Mouse (Mus musculus): Measurements from ENCODE around the gene Gpr27. TPM values are rescaled to one million over a fixed set of nuclear protein-coding genes. Genes with fewer than 3 reads are reported as not detected.

Gene Gpr27
- polyA plus RNA-seq, 1 experiment from 2014 or later: 1.2 TPM

GRCm38 (mm10) chr6:99688513-99688912, 4.0 kb upstream of the Gpr27 start:
- Histone ChIP-seq H3K9ac (ENCODE audit: low read depth, low read length) (no peak overlapping the region), H3K4me3 (ENCODE audit: low read depth, low read length) (no peak overlapping the region), H3K4me1 (ENCODE audit: control insufficient read depth, insufficient read depth, low read length) (peaks cover 4% of the 10 kb centered on the region; the same call in 1 of the 2 replicates), H3K27me3 (ENCODE audit: control insufficient read depth, insufficient read depth, low read length) (peaks cover 42% of the 10 kb centered on the region), H3K27ac (ENCODE audit: low read depth, low read length) (no peak overlapping the region), H3K4me2 (no peak overlapping the region), H3K36me3 (ENCODE audit: control insufficient read depth, insufficient read depth, low read length) (no peaks in the 10 kb centered on the region), H3K9me3 (replicated peaks; ENCODE audit: control insufficient read depth, low read length) (no peaks in the 10 kb centered on the region; the same call in 1 of the 2 replicates)
- ATAC-seq (replicated peaks; ENCODE audit: insufficient number of reproducible peaks, low FRiP score, low TSS enrichment): no peak
- 68% methylated on average over 6 of the region's 6 CpGs for WGBS (ENCODE audit: insufficient replicate concordance)

GRCm38 (mm10) chr6:99691666-99692205, 743 bp upstream of the Gpr27 start:
- Histone ChIP-seq H3K9me3 (replicated peaks; ENCODE audit: control insufficient read depth, low read length) (no peaks in the 10 kb centered on the region), H3K36me3 (ENCODE audit: control insufficient read depth, insufficient read depth, low read length) (no peaks in the 10 kb centered on the region), H3K27ac (ENCODE audit: low read depth, low read length) (no peak overlapping the region), H3K27me3 (ENCODE audit: control insufficient read depth, insufficient read depth, low read length) (peaks cover 67% of the 10 kb centered on the region), H3K9ac (ENCODE audit: low read depth, low read length) (peak overlapping the region; percentile 72), H3K4me3 (ENCODE audit: low read depth, low read length) (peak overlapping the region; percentile 77), H3K4me2 (peak overlapping the region; percentile 85), H3K4me1 (ENCODE audit: control insufficient read depth, insufficient read depth, low read length) (peaks cover 4% of the 10 kb centered on the region; the same call in 1 of the 2 replicates)
- no peak for ATAC-seq (replicated peaks; ENCODE audit: insufficient number of reproducible peaks, low FRiP score, low TSS enrichment)
- WGBS (ENCODE audit: insufficient replicate concordance): 5% methylated on average over 25 of the region's 25 CpGs

- ATAC-seq (replicated peaks; ENCODE audit: insufficient number of reproducible peaks, low FRiP score, low TSS enrichment): peak; percentile 18; the same call in 1 of the 2 replicates
- Histone ChIP-seq H3K4me3 (ENCODE audit: low read depth, low read length) (peak overlapping the region; percentile 77), H3K9me3 (replicated peaks; ENCODE audit: control insufficient read depth, low read length) (no peaks in the 10 kb centered on the region), H3K27me3 (ENCODE audit: control insufficient read depth, insufficient read depth, low read length) (peaks cover 80% of the 10 kb centered on the region), H3K4me2 (peak overlapping the region; percentile 85), H3K27ac (ENCODE audit: low read depth, low read length) (no peak overlapping the region), H3K9ac (ENCODE audit: low read depth, low read length) (peak overlapping the region; percentile 72), H3K4me1 (ENCODE audit: control insufficient read depth, insufficient read depth, low read length) (peaks cover 4% of the 10 kb centered on the region; the same call in 1 of the 2 replicates), H3K36me3 (ENCODE audit: control insufficient read depth, insufficient read depth, low read length) (no peaks in the 10 kb centered on the region)
- 1% methylated on average over 106 of the region's 110 CpGs for WGBS (ENCODE audit: insufficient replicate concordance)
Measured at GRCm38 (mm10) chr6:99692916-99693841, 700 bp downstream of the Gpr27 start.

- peaks cover 25% of the 10 kb centered on the region for H3K27me3 ChIP-seq (ENCODE audit: control insufficient read depth, insufficient read depth, low read length)
- no peak overlapping the region for H3K4me3 ChIP-seq (ENCODE audit: low read depth, low read length)
- H3K36me3 ChIP-seq (ENCODE audit: control insufficient read depth, insufficient read depth, low read length): no peaks in the 10 kb centered on the region
- no peaks in the 10 kb centered on the region for H3K4me1 ChIP-seq (ENCODE audit: control insufficient read depth, insufficient read depth, low read length)
- no peaks in the 10 kb centered on the region for H3K9me3 ChIP-seq (replicated peaks; ENCODE audit: control insufficient read depth, low read length)
- H3K9ac ChIP-seq (ENCODE audit: low read depth, low read length): no peak overlapping the region
- ATAC-seq (replicated peaks; ENCODE audit: insufficient number of reproducible peaks, low FRiP score, low TSS enrichment): no peak
- H3K4me2 ChIP-seq: no peak overlapping the region
- 64% methylated on average over 3 of the region's 3 CpGs for WGBS (ENCODE audit: insufficient replicate concordance)
- no peak overlapping the region for H3K27ac ChIP-seq (ENCODE audit: low read depth, low read length)
Measured at GRCm38 (mm10) chr6:99700484-99700883, 8.0 kb downstream of the Gpr27 start.

GRCm38 (mm10) chr6:99711576-99712101, 19.2 kb downstream of the Gpr27 start:
- Histone ChIP-seq H3K36me3 (ENCODE audit: control insufficient read depth, insufficient read depth, low read length) (no peaks in the 10 kb centered on the region), H3K27ac (ENCODE audit: low read depth, low read length) (no peak overlapping the region), H3K4me2 (no peak overlapping the region), H3K9me3 (replicated peaks; ENCODE audit: control insufficient read depth, low read length) (no peaks in the 10 kb centered on the region), H3K4me3 (ENCODE audit: low read depth, low read length) (no peak overlapping the region), H3K27me3 (ENCODE audit: control insufficient read depth, insufficient read depth, low read length) (0 out of 2 replicates have a peak, but pooled peaks cover 4% of the 10 kb centered on the region), H3K4me1 (ENCODE audit: control insufficient read depth, insufficient read depth, low read length) (no peaks in the 10 kb centered on the region), H3K9ac (ENCODE audit: low read depth, low read length) (no peak overlapping the region)
- 63% methylated on average over 11 of the region's 11 CpGs for WGBS (ENCODE audit: insufficient replicate concordance)
- no peak for ATAC-seq (replicated peaks; ENCODE audit: insufficient number of reproducible peaks, low FRiP score, low TSS enrichment)

GRCm38 (mm10) chr6:99713256-99713655, 20.8 kb downstream of the Gpr27 start:
- H3K4me3 ChIP-seq (ENCODE audit: low read depth, low read length): no peak overlapping the region
- no peaks in the 10 kb centered on the region for H3K36me3 ChIP-seq (ENCODE audit: control insufficient read depth, insufficient read depth, low read length)
- no peak for ATAC-seq (replicated peaks; ENCODE audit: insufficient number of reproducible peaks, low FRiP score, low TSS enrichment)
- no peak overlapping the region for H3K9ac ChIP-seq (ENCODE audit: low read depth, low read length)
- 78% methylated on average over 5 of the region's 5 CpGs for WGBS (ENCODE audit: insufficient replicate concordance)
- H3K27ac ChIP-seq (ENCODE audit: low read depth, low read length): no peak overlapping the region
- H3K4me2 ChIP-seq: no peak overlapping the region
- H3K27me3 ChIP-seq (ENCODE audit: control insufficient read depth, insufficient read depth, low read length): 0 out of 2 replicates have a peak, but pooled peaks cover 3% of the 10 kb centered on the region
- no peaks in the 10 kb centered on the region for H3K9me3 ChIP-seq (replicated peaks; ENCODE audit: control insufficient read depth, low read length)
- no peaks in the 10 kb centered on the region for H3K4me1 ChIP-seq (ENCODE audit: control insufficient read depth, insufficient read depth, low read length)

- no peak overlapping the region for H3K4me3 ChIP-seq (ENCODE audit: low read depth, low read length)
- no peaks in the 10 kb centered on the region for H3K4me1 ChIP-seq (ENCODE audit: control insufficient read depth, insufficient read depth, low read length)
- no peaks in the 10 kb centered on the region for H3K9me3 ChIP-seq (replicated peaks; ENCODE audit: control insufficient read depth, low read length)
- no peak for ATAC-seq (replicated peaks; ENCODE audit: insufficient number of reproducible peaks, low FRiP score, low TSS enrichment)
- H3K27ac ChIP-seq (ENCODE audit: low read depth, low read length): no peak overlapping the region
- H3K9ac ChIP-seq (ENCODE audit: low read depth, low read length): no peak overlapping the region
- 49% methylated on average over 6 of the region's 6 CpGs for WGBS (ENCODE audit: insufficient replicate concordance)
- H3K27me3 ChIP-seq (ENCODE audit: control insufficient read depth, insufficient read depth, low read length): 0 out of 2 replicates have a peak, but pooled peaks cover 2% of the 10 kb centered on the region
- H3K36me3 ChIP-seq (ENCODE audit: control insufficient read depth, insufficient read depth, low read length): no peaks in the 10 kb centered on the region
- H3K4me2 ChIP-seq: no peak overlapping the region
Measured at GRCm38 (mm10) chr6:99715191-99715590, 22.7 kb downstream of the Gpr27 start.

- Histone ChIP-seq H3K27me3 (ENCODE audit: control insufficient read depth, insufficient read depth, low read length) (0 out of 2 replicates have a peak, but pooled peaks cover 2% of the 10 kb centered on the region), H3K27ac (ENCODE audit: low read depth, low read length) (no peak overlapping the region), H3K36me3 (ENCODE audit: control insufficient read depth, insufficient read depth, low read length) (no peaks in the 10 kb centered on the region), H3K4me2 (no peak overlapping the region), H3K4me3 (ENCODE audit: low read depth, low read length) (no peak overlapping the region), H3K9ac (ENCODE audit: low read depth, low read length) (no peak overlapping the region), H3K4me1 (ENCODE audit: control insufficient read depth, insufficient read depth, low read length) (no peaks in the 10 kb centered on the region), H3K9me3 (replicated peaks; ENCODE audit: control insufficient read depth, low read length) (no peaks in the 10 kb centered on the region)
- ATAC-seq (replicated peaks; ENCODE audit: insufficient number of reproducible peaks, low FRiP score, low TSS enrichment): no peak
- WGBS (ENCODE audit: insufficient replicate concordance): 64% methylated on average over 6 of the region's 6 CpGs
Measured at GRCm38 (mm10) chr6:99715913-99716312, 23.4 kb downstream of the Gpr27 start.
